Mouse (Mus musculus): Measurements from ENCODE around the gene AC129217.1. TPM values are rescaled to one million over a fixed set of nuclear protein-coding genes. Genes with fewer than 3 reads are reported as not detected.
"Not testable (repeated sequence)": the region's sequence is repeated elsewhere in the genome, so short reads cannot be mapped to it uniquely, and the experiment has no call there.

The AC129217.1 gene
- polyA plus RNA-seq, 1 experiment from 2014 or later = not detected

DNA sequence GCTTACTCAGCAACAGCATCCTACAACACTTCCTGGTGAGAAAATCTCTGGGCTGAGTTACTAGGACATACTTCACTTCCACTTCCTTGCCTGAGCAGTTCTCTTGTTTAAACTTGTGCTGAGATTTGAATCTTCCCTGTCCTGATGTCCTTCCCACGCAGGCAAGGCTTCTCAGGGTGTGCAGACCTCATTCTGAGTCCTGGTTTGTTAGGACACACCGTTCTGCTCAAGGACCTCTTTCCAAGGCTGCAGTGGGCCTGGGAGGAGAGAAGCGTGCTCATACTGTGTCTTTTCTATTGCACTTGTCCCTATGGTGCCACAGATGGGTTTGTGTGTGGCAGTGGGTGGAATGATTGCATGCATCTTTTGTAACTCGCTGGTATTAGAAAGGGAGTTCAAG is 3.4 kb downstream of the AC129217.1 start:
- H3K27ac ChIP-seq (replicated peaks; ENCODE audit: low read depth, low read length) = no peak overlapping the region
- 95% methylated on average over 4 of the region's 4 CpGs for WGBS
- no peaks in the 10 kb centered on the region for H3K4me1 ChIP-seq (ENCODE audit: control insufficient read depth, insufficient read depth, low read length)
- no peaks in the 10 kb centered on the region for H3K27me3 ChIP-seq (ENCODE audit: control insufficient read depth, insufficient read depth, low read length)
- no peak for ATAC-seq (replicated peaks; ENCODE audit: insufficient number of reproducible peaks, low FRiP score, low TSS enrichment, low read depth)
- H3K9me3 ChIP-seq (replicated peaks; ENCODE audit: control insufficient read depth, low read length) = no peaks in the 10 kb centered on the region
- DNase-seq (ENCODE audit: low spot score) = no peak
- H3K4me3 ChIP-seq (ENCODE audit: low read depth, low read length) = no peak overlapping the region
- no peak overlapping the region for H3K9ac ChIP-seq (replicated peaks; ENCODE audit: low read length)
- H3K36me3 ChIP-seq (replicated peaks; ENCODE audit: control insufficient read depth, insufficient read depth, low read depth, low read length) = peaks cover 33% of the 10 kb centered on the region
- H3K4me2 ChIP-seq (ENCODE audit: low read depth, low read length) = no peak overlapping the region

DNA sequence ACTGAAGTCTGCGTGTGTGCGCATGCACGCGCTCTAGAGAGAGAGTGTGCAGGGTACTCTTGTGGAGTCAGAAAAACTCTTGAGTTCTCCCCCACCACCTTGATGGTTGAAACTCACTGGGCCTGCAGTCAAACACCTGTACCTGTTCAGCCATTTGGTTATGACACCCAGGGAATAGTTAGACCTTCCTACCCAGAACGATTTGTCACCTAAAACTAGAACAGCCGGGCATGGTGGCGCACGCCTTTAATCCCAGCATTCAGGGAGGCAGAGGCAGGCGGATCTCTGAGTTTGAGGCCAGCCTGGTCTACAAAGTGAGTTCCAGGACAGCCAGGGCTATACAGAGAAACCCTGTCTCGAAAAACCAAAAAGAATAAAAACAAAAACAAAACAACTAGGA is 6.8 kb downstream of the AC129217.1 start:
- H3K9ac ChIP-seq (replicated peaks; ENCODE audit: low read length); DNase-seq (ENCODE audit: low spot score); H3K9me3 ChIP-seq (replicated peaks; ENCODE audit: control insufficient read depth, low read length); ATAC-seq (replicated peaks; ENCODE audit: insufficient number of reproducible peaks, low FRiP score, low TSS enrichment, low read depth); H3K4me1 ChIP-seq (ENCODE audit: control insufficient read depth, insufficient read depth, low read length); H3K4me3 ChIP-seq (ENCODE audit: low read depth, low read length); H3K27me3 ChIP-seq (ENCODE audit: control insufficient read depth, insufficient read depth, low read length); H3K4me2 ChIP-seq (ENCODE audit: low read depth, low read length); H3K27ac ChIP-seq (replicated peaks; ENCODE audit: low read depth, low read length): not testable (repeated sequence)
- WGBS = 94% methylated on average over 10 of the region's 10 CpGs
- H3K36me3 ChIP-seq (replicated peaks; ENCODE audit: control insufficient read depth, insufficient read depth, low read depth, low read length) = peaks cover 11% of the 10 kb centered on the region

DNA sequence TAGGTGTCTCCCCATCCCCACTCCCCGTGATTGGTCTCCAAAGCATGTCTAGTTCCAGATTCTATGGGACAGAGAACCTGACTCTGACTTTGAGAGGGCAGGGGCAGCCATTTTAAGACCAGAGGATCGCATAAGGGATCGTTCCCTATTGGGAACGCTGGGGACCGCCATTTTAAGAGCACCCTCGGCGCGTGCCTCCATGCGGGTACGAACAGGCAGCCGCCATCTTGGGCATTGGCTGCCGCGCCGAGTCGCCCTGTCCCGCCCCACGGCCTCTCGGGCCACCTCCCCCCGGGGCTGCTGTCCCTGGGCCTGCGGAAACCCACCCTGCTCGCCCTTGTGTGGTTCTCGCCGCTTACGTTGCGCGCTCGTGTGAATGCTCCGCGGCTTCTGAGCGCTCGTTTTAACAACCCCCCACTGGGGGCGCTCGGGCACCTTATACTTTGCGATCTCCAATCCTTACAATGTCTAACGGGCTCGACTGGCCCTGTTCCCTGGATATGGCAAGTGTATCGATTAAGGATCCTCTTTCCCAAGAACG is 7.7 kb downstream of the AC129217.1 start, which contains the start of gene Bscl2:
Gene Bscl2, plus strand, starts transcription at position 217 of the 541 bp plus-strand sequence.
- Histone ChIP-seq H3K4me1 (ENCODE audit: control insufficient read depth, insufficient read depth, low read length) (peaks cover 2% of the 10 kb centered on the region; the same call in 1 of the 2 replicates), H3K9me3 (replicated peaks; ENCODE audit: control insufficient read depth, low read length) (no peaks in the 10 kb centered on the region), H3K9ac (replicated peaks; ENCODE audit: low read length) (peak within 1 kb of the TSS; percentile 82), H3K36me3 (replicated peaks; ENCODE audit: control insufficient read depth, insufficient read depth, low read depth, low read length) (peaks cover 11% of the 10 kb centered on the region), H3K4me2 (ENCODE audit: low read depth, low read length) (peak within 1 kb of the TSS; percentile 79), H3K4me3 (ENCODE audit: low read depth, low read length) (peak within 1 kb of the TSS; percentile 39), H3K27ac (replicated peaks; ENCODE audit: low read depth, low read length) (peak within 1 kb of the TSS; percentile 95), H3K27me3 (ENCODE audit: control insufficient read depth, insufficient read depth, low read length) (no peaks in the 10 kb centered on the region)
- 1% methylated on average over 38 of the region's 38 CpGs for WGBS
- peak; percentile 57 for ATAC-seq (replicated peaks; ENCODE audit: insufficient number of reproducible peaks, low FRiP score, low TSS enrichment, low read depth)
- DNase-seq (ENCODE audit: low spot score) = peak; percentile 88

DNA sequence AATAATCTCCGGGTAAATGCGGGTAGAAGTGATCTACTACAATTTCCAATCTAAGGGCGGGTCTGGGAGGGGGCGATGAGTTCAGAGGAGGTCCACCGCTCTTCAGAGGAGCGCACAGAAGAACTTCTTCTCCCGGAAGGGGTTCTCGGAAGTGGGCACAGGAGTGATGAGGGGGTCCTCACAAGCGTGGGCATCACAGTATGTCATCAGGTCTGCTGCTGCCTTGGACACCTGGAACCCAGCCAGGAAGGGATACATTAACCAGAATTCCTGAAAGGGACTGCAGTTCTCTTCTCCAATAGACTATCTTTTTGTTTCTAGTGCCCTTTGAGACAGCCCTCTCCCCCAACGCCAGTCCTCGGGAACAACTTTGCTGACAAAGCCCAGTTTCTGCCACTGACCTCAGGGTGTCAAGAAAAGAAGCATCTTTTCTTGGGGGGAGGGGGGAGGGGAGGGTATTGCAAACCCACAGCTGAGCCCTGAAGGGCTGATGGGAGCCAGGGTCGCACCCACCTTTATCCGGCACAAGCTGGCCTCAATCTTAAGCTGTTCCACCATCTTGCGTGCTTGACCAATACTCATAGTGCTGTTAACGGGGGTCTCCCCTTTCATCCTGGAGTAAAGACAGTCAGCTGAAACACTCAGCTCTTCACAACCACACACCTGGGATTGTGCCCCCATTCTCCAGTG is 8.6 kb downstream of the AC129217.1 start:
- WGBS = 25% methylated on average over 15 of the region's 15 CpGs
- Histone ChIP-seq H3K9ac (replicated peaks; ENCODE audit: low read length) (peak overlapping the region; percentile 82), H3K27ac (replicated peaks; ENCODE audit: low read depth, low read length) (peak overlapping the region; percentile 95), H3K4me2 (ENCODE audit: low read depth, low read length) (peak overlapping the region; percentile 79), H3K27me3 (ENCODE audit: control insufficient read depth, insufficient read depth, low read length) (no peaks in the 10 kb centered on the region), H3K9me3 (replicated peaks; ENCODE audit: control insufficient read depth, low read length) (no peaks in the 10 kb centered on the region), H3K36me3 (replicated peaks; ENCODE audit: control insufficient read depth, insufficient read depth, low read depth, low read length) (peaks cover 6% of the 10 kb centered on the region), H3K4me1 (ENCODE audit: control insufficient read depth, insufficient read depth, low read length) (peaks cover 2% of the 10 kb centered on the region; the same call in 1 of the 2 replicates), H3K4me3 (ENCODE audit: low read depth, low read length) (peak overlapping the region; percentile 39)
- ATAC-seq (replicated peaks; ENCODE audit: insufficient number of reproducible peaks, low FRiP score, low TSS enrichment, low read depth) (0 out of 2 replicates have a peak, but pooled peaks have one; percentile 2), DNase-seq (ENCODE audit: low spot score) (peak; percentile 46)

DNA sequence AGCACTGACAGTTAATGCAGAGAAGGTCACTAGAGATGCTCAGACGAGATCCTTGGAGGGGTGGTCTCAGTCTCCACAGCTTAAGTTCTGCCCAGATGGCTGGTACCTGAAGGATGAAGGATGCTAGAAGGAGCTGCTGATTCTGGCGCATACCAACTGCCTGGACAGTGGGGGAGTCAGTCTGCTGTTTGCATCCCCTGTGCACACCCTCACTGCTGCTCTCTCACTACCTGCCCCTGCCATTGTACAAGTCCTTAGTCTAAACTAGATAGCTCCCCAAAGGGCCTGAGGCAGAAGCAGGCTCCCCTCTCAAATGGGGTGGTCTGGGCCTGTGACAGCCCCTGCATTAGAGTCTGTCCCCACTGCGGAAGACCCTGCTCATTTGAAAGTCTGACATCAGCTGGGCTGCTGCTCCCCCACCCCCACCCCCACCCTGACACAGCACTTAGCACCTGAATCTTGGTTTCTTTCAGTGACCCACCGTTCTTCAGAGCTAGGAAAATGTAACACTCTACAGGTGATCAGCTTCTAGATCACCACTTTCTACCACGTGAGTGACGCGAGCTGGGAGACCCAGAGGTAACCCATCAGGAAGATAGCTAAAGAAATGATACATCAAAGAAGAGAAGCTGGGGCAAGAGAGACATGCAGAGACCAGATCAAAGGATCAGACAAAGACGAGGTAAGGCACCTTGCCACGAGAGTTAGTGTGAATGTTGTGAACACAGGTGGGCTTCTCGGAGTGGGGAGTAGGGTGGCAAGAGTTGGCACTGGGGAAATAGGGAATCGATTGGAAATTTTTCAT is 9.7 kb downstream of the AC129217.1 start, which contains the start of gene Gng3:
Gene Gng3, minus strand, starts transcription at position 92 of the 805 bp plus-strand sequence.
- ATAC-seq (replicated peaks; ENCODE audit: insufficient number of reproducible peaks, low FRiP score, low TSS enrichment, low read depth) = peak; percentile 77
- Histone ChIP-seq H3K9me3 (replicated peaks; ENCODE audit: control insufficient read depth, low read length) (no peaks in the 10 kb centered on the region), H3K4me2 (ENCODE audit: low read depth, low read length) (peak within 1 kb of the TSS; percentile 79), H3K27ac (replicated peaks; ENCODE audit: low read depth, low read length) (peak within 1 kb of the TSS; percentile 95), H3K36me3 (replicated peaks; ENCODE audit: control insufficient read depth, insufficient read depth, low read depth, low read length) (peaks cover 4% of the 10 kb centered on the region), H3K9ac (replicated peaks; ENCODE audit: low read length) (peak within 1 kb of the TSS; percentile 82), H3K4me1 (ENCODE audit: control insufficient read depth, insufficient read depth, low read length) (peaks cover 2% of the 10 kb centered on the region; the same call in 1 of the 2 replicates), H3K4me3 (ENCODE audit: low read depth, low read length) (peak within 1 kb of the TSS; percentile 39), H3K27me3 (ENCODE audit: control insufficient read depth, insufficient read depth, low read length) (no peaks in the 10 kb centered on the region)
- peak; percentile 63 for DNase-seq (ENCODE audit: low spot score)
- WGBS = 46% methylated on average over 11 of the region's 11 CpGs

DNA sequence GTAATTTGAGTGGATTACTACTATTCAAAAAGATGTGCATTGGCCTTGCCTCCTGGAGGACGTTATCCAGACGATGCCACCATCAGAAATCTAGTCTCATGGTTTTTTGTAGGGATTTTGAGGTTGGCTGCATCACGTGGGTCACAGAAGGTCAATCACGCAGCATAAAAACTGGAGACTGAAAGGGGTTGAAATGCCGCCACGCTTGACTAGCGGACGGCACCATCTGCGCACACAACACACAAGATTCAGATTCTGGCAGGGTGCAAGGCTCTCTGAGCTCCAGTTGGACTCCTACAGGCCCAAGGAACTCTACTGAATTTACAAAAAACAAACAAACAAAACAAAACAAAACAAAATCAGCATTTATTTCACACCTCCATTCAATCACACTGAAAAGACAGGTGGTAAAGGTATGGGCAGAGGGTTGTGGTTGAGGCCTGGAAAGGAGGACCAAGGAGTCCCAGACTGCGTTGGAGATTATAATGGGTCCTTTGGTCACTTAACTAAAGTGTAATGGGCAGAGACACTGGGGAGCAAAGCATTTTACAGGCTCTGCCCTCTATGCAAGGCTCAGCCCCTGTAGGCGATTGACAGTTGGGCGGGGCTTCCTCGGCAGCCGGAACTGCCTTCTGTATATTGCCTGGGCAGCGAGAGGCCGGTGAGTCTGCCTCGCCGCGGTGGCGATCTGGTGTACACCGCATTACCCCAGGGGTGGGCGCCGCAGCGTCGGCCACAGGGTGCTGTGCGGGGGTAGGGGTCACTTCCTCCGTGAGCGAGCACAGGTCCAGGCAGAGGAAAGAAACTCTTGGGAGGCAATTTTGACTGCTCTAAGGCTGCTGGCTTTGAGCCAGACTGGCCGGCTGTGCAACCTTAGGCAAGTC is 10.6 kb downstream of the AC129217.1 start:
- peak overlapping the region; percentile 62 for H3K4me2 ChIP-seq (ENCODE audit: low read depth, low read length)
- no peaks in the 10 kb centered on the region for H3K27me3 ChIP-seq (ENCODE audit: control insufficient read depth, insufficient read depth, low read length)
- no peak overlapping the region for H3K27ac ChIP-seq (replicated peaks; ENCODE audit: low read depth, low read length)
- H3K4me3 ChIP-seq (ENCODE audit: low read depth, low read length) = peak overlapping the region; percentile 27
- 22% methylated on average over 29 of the region's 29 CpGs for WGBS
- peaks cover 2% of the 10 kb centered on the region; the same call in 1 of the 2 replicates for H3K4me1 ChIP-seq (ENCODE audit: control insufficient read depth, insufficient read depth, low read length)
- H3K9me3 ChIP-seq (replicated peaks; ENCODE audit: control insufficient read depth, low read length) = no peaks in the 10 kb centered on the region
- H3K36me3 ChIP-seq (replicated peaks; ENCODE audit: control insufficient read depth, insufficient read depth, low read depth, low read length) = no peaks in the 10 kb centered on the region
- H3K9ac ChIP-seq (replicated peaks; ENCODE audit: low read length) = peak overlapping the region; percentile 52
- peak; percentile 66; the same call in 1 of the 2 replicates for ATAC-seq (replicated peaks; ENCODE audit: insufficient number of reproducible peaks, low FRiP score, low TSS enrichment, low read depth)
- peak; percentile 68 for DNase-seq (ENCODE audit: low spot score)

DNA sequence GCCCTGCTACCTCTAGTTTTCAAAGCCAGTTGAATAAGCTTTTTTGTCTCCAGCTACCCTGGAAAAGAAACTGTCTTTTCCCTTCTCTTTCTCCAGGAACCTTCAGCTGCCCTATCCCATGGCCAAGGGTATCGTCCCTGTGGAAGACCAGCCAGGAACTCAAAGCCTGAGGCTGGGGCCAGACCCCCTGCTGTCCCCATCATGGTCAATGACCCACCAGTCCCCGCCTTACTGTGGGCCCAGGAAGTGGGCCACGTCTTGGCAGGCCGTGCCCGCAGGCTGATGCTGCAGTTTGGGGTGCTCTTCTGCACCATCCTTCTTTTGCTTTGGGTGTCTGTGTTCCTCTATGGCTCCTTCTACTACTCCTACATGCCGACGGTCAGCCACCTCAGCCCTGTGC is 11.4 kb downstream of the AC129217.1 start:
- H3K9ac ChIP-seq (replicated peaks; ENCODE audit: low read length) = no peak overlapping the region
- WGBS = 90% methylated on average over 7 of the region's 7 CpGs
- H3K27ac ChIP-seq (replicated peaks; ENCODE audit: low read depth, low read length) = no peak overlapping the region
- DNase-seq (ENCODE audit: low spot score) (no peak), ATAC-seq (replicated peaks; ENCODE audit: insufficient number of reproducible peaks, low FRiP score, low TSS enrichment, low read depth) (no peak)
- H3K4me2 ChIP-seq (ENCODE audit: low read depth, low read length) = peak overlapping the region; percentile 62
- H3K36me3 ChIP-seq (replicated peaks; ENCODE audit: control insufficient read depth, insufficient read depth, low read depth, low read length) = no peaks in the 10 kb centered on the region
- H3K27me3 ChIP-seq (ENCODE audit: control insufficient read depth, insufficient read depth, low read length) = no peaks in the 10 kb centered on the region
- peaks cover 2% of the 10 kb centered on the region; the same call in 1 of the 2 replicates for H3K4me1 ChIP-seq (ENCODE audit: control insufficient read depth, insufficient read depth, low read length)
- no peaks in the 10 kb centered on the region for H3K9me3 ChIP-seq (replicated peaks; ENCODE audit: control insufficient read depth, low read length)
- no peak overlapping the region for H3K4me3 ChIP-seq (ENCODE audit: low read depth, low read length)
